Mouse (Mus musculus): Measurements from ENCODE around the gene Apeh. TPM values are rescaled to one million over a fixed set of nuclear protein-coding genes. Genes with fewer than 3 reads are reported as not detected.

Gene Apeh
- polyA plus RNA-seq, 1 experiment: 118 TPM

DNA sequence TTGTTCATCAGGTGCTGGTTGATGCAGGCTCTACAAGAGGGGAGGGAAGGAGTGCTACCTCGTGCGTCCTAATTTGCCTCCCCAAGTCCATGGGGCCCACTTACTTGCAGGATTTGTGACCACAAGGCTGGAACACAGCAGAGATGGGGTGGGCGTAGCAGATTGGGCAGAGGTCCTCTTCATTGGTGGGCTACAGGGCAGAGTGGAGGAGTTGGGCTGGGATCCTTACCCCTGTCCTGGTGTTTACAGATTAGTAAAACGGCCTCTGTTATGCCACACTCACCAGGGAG, 42.5 kb downstream of the Apeh start:
- no peak for DNase-seq (ENCODE audit: low read depth)

DNA sequence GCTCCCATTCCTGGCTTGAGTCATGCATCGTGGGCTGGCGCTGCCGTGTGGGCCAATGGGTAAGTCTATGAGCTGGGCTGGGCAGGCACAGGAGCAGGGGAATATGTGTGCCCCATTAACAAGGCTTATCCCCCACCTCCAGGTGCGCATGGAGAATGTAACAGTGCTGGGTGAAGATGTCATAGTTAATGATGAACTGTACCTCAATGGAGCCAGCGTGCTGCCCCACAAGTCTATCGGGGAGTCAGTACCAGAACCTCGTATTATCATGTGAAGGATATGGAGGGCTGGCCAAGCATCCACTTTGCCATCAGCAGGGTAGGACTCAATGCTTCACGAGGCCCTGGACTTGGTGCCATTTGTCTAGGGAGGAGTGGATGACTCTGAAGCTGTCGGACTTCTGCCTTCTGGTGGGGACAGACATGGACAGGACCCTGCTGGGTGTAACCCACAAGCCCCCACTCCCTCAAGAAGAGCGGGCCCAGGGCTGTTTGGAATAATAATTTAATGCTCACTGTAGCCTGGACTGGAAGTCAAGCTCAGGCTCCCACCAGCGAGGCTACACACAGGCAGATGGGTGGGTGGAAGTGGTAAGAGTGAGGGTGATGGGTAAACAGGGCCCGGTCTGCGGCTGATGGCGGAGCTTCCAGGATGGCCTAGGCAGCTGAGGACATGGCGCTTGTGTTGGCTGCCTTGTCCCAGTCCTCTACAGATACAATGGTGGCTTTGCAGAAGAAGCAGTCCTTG, 43.0 kb downstream of the Apeh start:
- no peak for DNase-seq (ENCODE audit: low read depth)

DNA sequence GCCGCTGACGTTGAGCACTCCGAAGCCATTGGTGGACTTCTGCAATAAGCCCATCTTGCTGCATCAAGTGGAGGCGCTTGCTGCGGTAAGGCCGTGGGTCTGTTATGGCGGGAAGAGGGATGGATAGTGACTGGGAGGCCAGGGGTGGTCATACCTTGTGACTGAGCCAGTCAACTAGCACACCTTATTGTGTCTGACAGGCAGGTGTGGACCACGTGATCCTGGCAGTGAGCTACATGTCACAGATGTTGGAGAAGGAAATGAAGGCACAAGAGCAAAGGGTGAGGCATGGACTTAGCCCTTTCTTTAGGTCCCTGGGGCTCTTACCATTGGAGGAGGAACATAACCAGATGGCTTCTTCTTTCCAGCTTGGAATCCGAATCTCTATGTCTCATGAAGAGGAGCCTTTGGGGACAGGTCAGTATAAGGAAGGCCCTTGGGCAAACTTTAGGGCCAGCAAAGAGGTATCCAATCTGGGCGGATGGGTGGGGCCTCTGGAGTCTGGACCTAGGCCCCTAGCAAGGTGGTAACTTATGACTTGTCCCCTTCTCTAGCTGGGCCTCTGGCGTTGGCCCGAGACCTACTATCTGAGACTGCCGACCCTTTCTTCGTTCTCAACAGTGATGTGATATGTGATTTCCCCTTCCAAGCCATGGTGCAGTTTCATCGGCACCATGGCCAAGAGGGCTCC, 44.7 kb downstream of the Apeh start:
- DNase-seq (ENCODE audit: low read depth): no peak

DNA sequence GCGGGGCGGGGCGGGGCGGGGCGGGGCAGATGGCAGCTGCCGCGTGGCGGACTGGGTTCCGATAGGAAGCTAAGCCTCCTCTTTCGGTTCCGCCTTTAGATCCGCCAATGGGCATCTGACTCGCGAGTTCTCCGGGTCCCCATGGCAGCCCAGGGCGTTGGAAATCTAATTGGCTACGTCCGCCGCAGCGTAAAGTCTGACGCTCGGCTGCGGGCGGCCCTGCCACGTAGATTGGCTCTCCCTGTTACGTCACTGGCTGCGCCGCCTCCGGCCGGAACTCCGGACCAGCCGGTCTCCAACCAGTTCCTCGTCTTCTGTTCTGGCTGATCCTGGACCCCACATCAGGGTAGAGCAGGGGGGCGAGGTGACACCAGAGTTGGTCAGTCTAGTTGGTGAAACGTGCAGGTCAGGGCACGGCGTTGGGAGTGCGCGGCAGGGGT, 45.4 kb downstream of the Apeh start, which contains the start of gene Gmppb:
Gmppb (plus strand) TSS at position 227 of the 440 bp plus-strand sequence.
- DNase-seq (ENCODE audit: low read depth): peak; percentile 66

DNA sequence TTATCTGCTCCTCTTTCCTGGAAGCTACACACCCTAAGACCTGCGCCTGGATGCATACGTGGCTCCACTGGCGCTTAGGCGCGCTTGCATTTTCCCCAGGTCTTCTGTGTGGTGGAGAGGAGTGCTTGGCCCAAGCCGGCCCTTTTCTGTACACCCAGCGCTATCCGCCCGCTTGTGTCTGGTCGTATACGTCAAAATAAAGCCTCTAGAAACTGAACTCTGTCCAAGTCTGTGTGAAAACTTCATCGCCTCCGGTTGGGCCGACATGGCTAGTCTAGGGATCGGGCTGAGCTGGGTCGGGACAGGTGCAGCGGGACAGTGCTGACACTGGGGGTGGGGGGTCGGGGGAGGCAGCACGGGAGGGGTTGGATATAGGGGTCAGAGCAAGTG, 45.8 kb downstream of the Apeh start:
- DNase-seq (ENCODE audit: low read depth): no peak

DNA sequence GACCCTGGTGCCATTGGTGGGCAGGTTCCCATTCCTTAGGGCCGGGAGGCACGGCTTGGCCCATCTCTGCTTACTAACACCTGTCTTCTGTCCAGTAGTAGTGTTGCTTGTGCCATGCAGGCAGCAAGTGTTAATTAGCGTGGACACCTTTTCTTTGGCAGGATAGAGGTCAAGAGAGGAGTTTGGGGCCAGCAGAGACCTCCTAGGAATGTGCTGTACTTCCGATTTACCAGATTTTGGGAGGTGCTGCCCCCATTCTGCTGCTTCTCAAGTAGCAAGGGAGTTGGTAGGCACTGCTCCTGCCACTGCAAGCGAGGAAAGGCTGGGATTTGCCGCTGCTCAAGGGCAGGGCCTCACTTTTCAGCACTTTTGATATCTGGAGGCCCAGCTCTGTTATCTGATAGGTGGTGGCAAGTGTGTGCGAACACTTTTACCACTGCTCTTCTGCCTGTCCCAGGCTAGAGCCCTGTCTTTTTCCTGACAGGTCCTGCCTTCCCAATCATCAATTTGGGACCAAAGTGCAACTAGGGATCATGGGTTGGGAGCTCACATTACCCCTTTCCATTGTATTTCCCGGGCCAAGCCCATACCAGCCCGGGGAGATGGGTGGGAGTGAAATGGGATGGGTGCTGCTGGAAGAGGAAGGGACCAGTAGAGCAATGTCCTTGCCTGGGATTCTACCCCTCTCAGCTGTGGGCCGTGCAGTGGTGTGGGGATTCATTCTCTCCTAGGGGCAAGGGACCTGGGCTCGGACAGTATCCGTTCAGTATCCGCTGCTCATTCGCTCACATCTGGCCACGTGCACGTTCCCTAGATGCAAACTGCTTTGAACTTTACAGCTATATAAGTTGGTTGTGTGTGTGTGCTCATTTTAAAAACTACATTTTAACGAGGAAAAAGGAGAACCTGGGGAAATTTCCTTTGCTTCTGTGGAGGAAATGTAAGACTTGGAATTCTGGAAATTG, 46.5 kb downstream of the Apeh start:
- DNase-seq (ENCODE audit: low read depth): no peak

DNA sequence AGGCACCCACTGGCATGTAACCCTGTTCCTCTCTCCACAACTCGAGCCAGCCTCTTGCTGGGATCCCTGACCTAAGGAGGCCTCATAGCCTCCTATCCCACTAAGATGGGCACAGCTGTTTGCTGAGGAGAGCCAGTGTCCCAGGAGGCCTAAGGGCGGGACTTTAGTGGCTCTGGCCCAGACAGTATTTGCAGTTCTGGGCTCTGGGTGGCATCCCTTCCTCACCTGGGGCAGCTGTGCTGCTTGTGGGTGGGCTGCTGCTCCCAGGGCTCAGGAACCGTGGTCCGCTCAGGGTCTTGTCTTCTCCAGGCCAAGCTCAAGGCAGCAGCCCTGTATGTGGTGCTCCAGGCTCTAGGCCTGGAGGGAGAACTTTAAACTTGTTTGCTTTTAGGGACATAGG, 47.8 kb downstream of the Apeh start:
- DNase-seq (ENCODE audit: low read depth): no peak

DNA sequence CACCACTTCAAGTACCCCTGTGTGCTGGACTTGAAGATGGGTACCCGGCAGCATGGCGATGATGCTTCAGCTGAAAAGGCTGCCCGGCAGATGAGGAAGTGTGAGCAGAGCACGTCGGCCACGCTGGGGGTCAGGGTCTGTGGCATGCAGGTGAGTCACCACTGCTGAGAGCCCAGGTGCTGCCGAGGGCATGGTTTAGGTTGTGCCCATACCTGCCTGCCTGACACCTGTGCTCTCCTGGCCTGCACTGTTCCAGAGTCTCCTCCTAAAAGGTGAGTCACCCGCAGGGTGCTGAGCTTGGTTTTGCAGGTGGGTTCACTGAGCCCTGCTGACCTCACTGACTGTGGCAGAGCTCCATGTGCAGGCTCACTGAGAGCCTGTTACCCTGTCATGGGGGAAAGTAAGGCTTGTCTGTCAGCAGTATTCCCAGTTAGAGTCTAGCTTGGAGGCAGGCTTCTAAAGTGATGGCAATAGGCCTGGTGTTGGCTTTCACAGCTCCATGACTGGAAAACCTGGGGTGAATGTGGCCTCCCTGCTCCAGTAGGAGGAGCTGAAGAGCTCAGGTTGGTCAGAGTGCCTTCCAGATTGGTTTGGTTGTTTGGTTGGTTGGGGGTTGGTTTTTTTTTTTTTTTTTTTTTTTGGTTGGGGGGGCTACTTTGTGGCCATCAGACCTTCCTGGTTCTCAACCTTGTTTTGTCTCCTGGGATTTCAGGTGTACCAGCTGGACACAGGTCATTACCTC, 49.5 kb downstream of the Apeh start:
- DNase-seq (ENCODE audit: low read depth): no peak

Other genes starting within 250 kb of the Apeh start
- gene Rbm6, start 221.4 kb downstream of the Apeh start, polyA plus RNA-seq (2012; rRNA removed): 19.0 and 20.9 TPM in 2 replicates
- gene Mon1a, start 206.5 kb downstream of the Apeh start, polyA plus RNA-seq (2012; rRNA removed): 24.5 and 26.2 TPM in 2 replicates
- gene Mst1r, start 187.7 kb downstream of the Apeh start, polyA plus RNA-seq (2012; rRNA removed): 34.3 and 40.2 TPM in 2 replicates
- gene Actl11, start 166.1 kb downstream of the Apeh start, polyA plus RNA-seq (2012; rRNA removed): 2.3 and 3.1 TPM in 2 replicates
- gene Camkv, start 158.9 kb downstream of the Apeh start, polyA plus RNA-seq (2012; rRNA removed): 0.84 and 0.92 TPM in 2 replicates
- gene Traip, start 144.5 kb downstream of the Apeh start, polyA plus RNA-seq (2012; rRNA removed): 0.81 and 1.2 TPM in 2 replicates
- 43.3 and 65.1 TPM in 2 replicates for gene Uba7, start 119.1 kb downstream of the Apeh start, polyA plus RNA-seq (2012; rRNA removed)
- gene Gm20661, start 111.5 kb downstream of the Apeh start, polyA plus RNA-seq (2012; rRNA removed): 0.84 and 1.0 TPM in 2 replicates
- gene Inka1, start 108.7 kb downstream of the Apeh start, polyA plus RNA-seq (2012; rRNA removed): 16.2 and 20.8 TPM in 2 replicates
- 13.0 and 14.5 TPM in 2 replicates for gene Cdhr4, start 102.1 kb downstream of the Apeh start, polyA plus RNA-seq (2012; rRNA removed)
- 3.8 and 5.0 TPM in 2 replicates for gene Gm20662, start 98.3 kb downstream of the Apeh start, polyA plus RNA-seq (2012; rRNA removed)
- gene Ip6k1, start 92.1 kb downstream of the Apeh start, polyA plus RNA-seq (2012; rRNA removed): 94.3 and 97.5 TPM in 2 replicates
- gene Gmppb, start 45.4 kb downstream of the Apeh start, polyA plus RNA-seq (2012; rRNA removed): 51.3 and 52.0 TPM in 2 replicates
- 9.0 and 9.8 TPM in 2 replicates for gene Amigo3, start 41.4 kb downstream of the Apeh start, polyA plus RNA-seq (2012; rRNA removed)
- gene Mst1, start 14.2 kb downstream of the Apeh start, polyA plus RNA-seq (2012; rRNA removed): 0.32 and 0.94 TPM in 2 replicates
- 69.5 and 90.7 TPM in 2 replicates for gene Rnf123, start 11.3 kb downstream of the Apeh start, polyA plus RNA-seq (2012; rRNA removed)
- 1.5 and 1.9 TPM in 2 replicates for gene Bsn, start 95.8 kb upstream of the Apeh start, polyA plus RNA-seq (2012; rRNA removed)
- gene Dag1, start 169.4 kb upstream of the Apeh start, polyA plus RNA-seq (2012; rRNA removed): 60.0 and 110 TPM in 2 replicates
- 26.4 and 27.3 TPM in 2 replicates for gene Nicn1, start 195.8 kb upstream of the Apeh start, polyA plus RNA-seq (2012; rRNA removed)
- 37.3 and 45.6 TPM in 2 replicates for gene Amt, start 202.2 kb upstream of the Apeh start, polyA plus RNA-seq (2012; rRNA removed)
- 151 and 208 TPM in 2 replicates for gene Rhoa, start 211.5 kb upstream of the Apeh start, polyA plus RNA-seq (2012; rRNA removed)
- gene Tcta, start 211.6 kb upstream of the Apeh start, polyA plus RNA-seq (2012; rRNA removed): 78.7 and 101 TPM in 2 replicates
- gene Gpx1, start 244.3 kb upstream of the Apeh start, polyA plus RNA-seq (2012; rRNA removed): 823 and 905 TPM in 2 replicates